Mouse (Mus musculus): ENCODE measurements around the gene Evi5l. TPM values are rescaled to one million over a fixed set of nuclear protein-coding genes. Genes with fewer than 3 reads are reported as not detected.

Evi5l gene
- polyA plus RNA-seq, 1 experiment from 2014 or later = 11.8 TPM

DNA sequence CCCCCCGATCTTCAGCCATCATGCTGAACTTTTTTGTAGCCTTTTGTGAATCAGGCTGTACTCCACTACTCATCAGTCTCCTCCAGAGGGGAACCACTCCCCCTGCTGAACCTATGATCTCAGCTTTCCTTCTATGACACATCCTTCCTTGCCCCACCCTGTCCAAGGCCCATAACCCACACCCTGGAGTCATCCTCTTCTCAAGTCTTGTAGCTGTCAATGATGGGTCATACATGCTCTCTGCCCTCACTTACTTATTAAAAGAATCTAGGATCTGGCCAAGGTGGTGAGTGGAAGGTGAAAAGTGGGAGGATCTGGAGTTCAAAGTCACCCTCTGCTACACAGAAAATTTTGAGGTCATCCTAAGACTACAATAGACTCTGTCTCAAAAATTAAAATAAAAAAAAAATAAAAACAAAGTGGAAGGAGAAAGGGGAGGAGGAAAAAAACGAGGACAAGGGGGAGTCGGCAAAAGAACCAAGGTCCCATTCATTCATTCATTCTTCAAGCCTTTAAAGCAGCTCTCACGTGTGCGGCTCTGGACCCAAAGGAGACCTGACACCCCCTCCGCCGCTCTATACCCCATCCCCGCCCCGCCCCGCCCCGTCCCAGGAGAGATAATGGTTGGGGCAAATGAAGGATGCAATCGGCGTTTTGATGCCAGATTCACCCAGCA, 1.1 kb upstream of the Evi5l start:
- no peaks in the 10 kb centered on the region for H3K36me3 ChIP-seq (ENCODE audit: control insufficient read depth, insufficient read depth, low read length)
- peak overlapping the region; percentile 70 for H3K9ac ChIP-seq (ENCODE audit: low read length)
- peaks cover 2 to 9% of the 10 kb centered on the region in 2 experiments; a peak in 3 of 4 replicates for H3K4me1 ChIP-seq (ENCODE audit: control insufficient read depth in 2 of 2, insufficient read depth in 2 of 2, low read length in 2 of 2)
- H3K4me2 ChIP-seq (ENCODE audit: low read length) = peak overlapping the region; percentile 75
- no peaks in the 10 kb centered on the region for H3K27me3 ChIP-seq (ENCODE audit: control insufficient read depth, insufficient read depth, low read length)
- 8% methylated on average over 13 of the region's 13 CpGs for WGBS
- H3K27ac ChIP-seq (replicated peaks in 1 of 2; ENCODE audit: control insufficient read depth in 1 of 2, insufficient read depth in 1 of 2, low read depth in 2 of 2, low read length in 2 of 2) = no peak overlapping the region
- peak overlapping the region; percentile 55 to 66 for H3K4me3 ChIP-seq (ENCODE audit: control insufficient read depth in 1 of 2, insufficient read depth in 1 of 2, low read depth in 1 of 2, low read length in 2 of 2)
- no peaks in the 10 kb centered on the region for H3K9me3 ChIP-seq (ENCODE audit: control insufficient read depth, low read length)
- ATAC-seq (ENCODE audit: insufficient number of reproducible peaks, insufficient read depth, low FRiP score, low read depth) = no peak

- H3K4me1 ChIP-seq (ENCODE audit: control insufficient read depth in 2 of 2, insufficient read depth in 2 of 2, low read length in 2 of 2) = peaks cover 2 to 9% of the 10 kb centered on the region in 2 experiments; a peak in 3 of 4 replicates
- peak overlapping the region; percentile 88 for H3K4me2 ChIP-seq (ENCODE audit: low read length)
- no peaks in the 10 kb centered on the region for H3K27me3 ChIP-seq (ENCODE audit: control insufficient read depth, insufficient read depth, low read length)
- no peaks in the 10 kb centered on the region for H3K9me3 ChIP-seq (ENCODE audit: control insufficient read depth, low read length)
- WGBS = 13% methylated on average over 10 of the region's 10 CpGs
- no peak for ATAC-seq (ENCODE audit: insufficient number of reproducible peaks, insufficient read depth, low FRiP score, low read depth)
- H3K9ac ChIP-seq (ENCODE audit: low read length) = peak overlapping the region; percentile 93
- no peak overlapping the region for H3K27ac ChIP-seq (replicated peaks in 1 of 2; ENCODE audit: control insufficient read depth in 1 of 2, insufficient read depth in 1 of 2, low read depth in 2 of 2, low read length in 2 of 2)
- no peaks in the 10 kb centered on the region for H3K36me3 ChIP-seq (ENCODE audit: control insufficient read depth, insufficient read depth, low read length)
- H3K4me3 ChIP-seq (ENCODE audit: control insufficient read depth in 1 of 2, insufficient read depth in 1 of 2, low read depth in 1 of 2, low read length in 2 of 2) = peak overlapping the region; percentile 80 to 91
Observed at GRCm38 (mm10) chr8:4166881-4167525, 636 bp downstream of the Evi5l start.

GRCm38 (mm10) chr8:4167918-4168317, 1.6 kb downstream of the Evi5l start:
- H3K4me3 ChIP-seq (ENCODE audit: control insufficient read depth in 1 of 2, insufficient read depth in 1 of 2, low read depth in 1 of 2, low read length in 2 of 2) = no peak overlapping the region
- no peak overlapping the region for H3K27ac ChIP-seq (replicated peaks in 1 of 2; ENCODE audit: control insufficient read depth in 1 of 2, insufficient read depth in 1 of 2, low read depth in 2 of 2, low read length in 2 of 2)
- no peaks in the 10 kb centered on the region for H3K36me3 ChIP-seq (ENCODE audit: control insufficient read depth, insufficient read depth, low read length)
- no peak for ATAC-seq (ENCODE audit: insufficient number of reproducible peaks, insufficient read depth, low FRiP score, low read depth)
- H3K9me3 ChIP-seq (ENCODE audit: control insufficient read depth, low read length) = no peaks in the 10 kb centered on the region
- H3K4me1 ChIP-seq (ENCODE audit: control insufficient read depth in 2 of 2, insufficient read depth in 2 of 2, low read length in 2 of 2) = peaks cover 2 to 9% of the 10 kb centered on the region in 2 experiments; a peak in 3 of 4 replicates
- WGBS = 80% methylated on average over 1 of the region's 1 CpGs
- H3K27me3 ChIP-seq (ENCODE audit: control insufficient read depth, insufficient read depth, low read length) = no peaks in the 10 kb centered on the region
- H3K9ac ChIP-seq (ENCODE audit: low read length) = no peak overlapping the region
- no peak overlapping the region for H3K4me2 ChIP-seq (ENCODE audit: low read length)

- H3K4me1 ChIP-seq (ENCODE audit: control insufficient read depth in 2 of 2, insufficient read depth in 2 of 2, low read length in 2 of 2) = no peaks in the 10 kb centered on the region
- no peak overlapping the region for H3K9ac ChIP-seq (ENCODE audit: low read length)
- no peak overlapping the region for H3K4me3 ChIP-seq (ENCODE audit: control insufficient read depth in 1 of 2, insufficient read depth in 1 of 2, low read depth in 1 of 2, low read length in 2 of 2)
- H3K9me3 ChIP-seq (ENCODE audit: control insufficient read depth, low read length) = no peaks in the 10 kb centered on the region
- no peak overlapping the region for H3K4me2 ChIP-seq (ENCODE audit: low read length)
- no peaks in the 10 kb centered on the region for H3K36me3 ChIP-seq (ENCODE audit: control insufficient read depth, insufficient read depth, low read length)
- H3K27me3 ChIP-seq (ENCODE audit: control insufficient read depth, insufficient read depth, low read length) = no peaks in the 10 kb centered on the region
- WGBS = 70% methylated on average over 3 of the region's 3 CpGs
- ATAC-seq (ENCODE audit: insufficient number of reproducible peaks, insufficient read depth, low FRiP score, low read depth) = no peak
- H3K27ac ChIP-seq (replicated peaks in 1 of 2; ENCODE audit: control insufficient read depth in 1 of 2, insufficient read depth in 1 of 2, low read depth in 2 of 2, low read length in 2 of 2) = no peak overlapping the region
Observed at GRCm38 (mm10) chr8:4172486-4172885, 6.1 kb downstream of the Evi5l start.

DNA sequence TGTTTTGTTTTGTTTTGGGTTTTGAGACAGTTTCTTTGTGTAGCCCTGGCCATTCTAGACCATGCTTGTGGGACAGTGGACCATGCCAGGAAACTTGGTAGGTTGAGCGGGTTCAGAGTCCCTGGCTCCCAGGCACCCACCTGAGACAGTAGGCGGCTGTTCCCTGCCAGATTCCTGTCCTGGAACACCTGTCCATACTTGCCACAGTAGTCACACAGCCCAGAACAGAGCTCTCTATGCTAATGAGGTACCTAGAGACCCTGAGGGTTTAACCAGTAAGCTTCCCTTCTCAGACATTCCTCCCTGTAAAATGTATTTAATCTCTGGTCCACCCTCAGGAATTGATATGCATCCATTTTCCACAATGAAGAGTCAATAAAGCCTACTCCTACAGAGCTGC, 7.7 kb downstream of the Evi5l start:
- Histone ChIP-seq H3K27ac (replicated peaks in 1 of 2; ENCODE audit: control insufficient read depth in 1 of 2, insufficient read depth in 1 of 2, low read depth in 2 of 2, low read length in 2 of 2) (no peak overlapping the region), H3K27me3 (ENCODE audit: control insufficient read depth, insufficient read depth, low read length) (no peaks in the 10 kb centered on the region), H3K36me3 (ENCODE audit: control insufficient read depth, insufficient read depth, low read length) (no peaks in the 10 kb centered on the region), H3K4me1 (ENCODE audit: control insufficient read depth in 2 of 2, insufficient read depth in 2 of 2, low read length in 2 of 2) (no peaks in the 10 kb centered on the region), H3K4me3 (ENCODE audit: control insufficient read depth in 1 of 2, insufficient read depth in 1 of 2, low read depth in 1 of 2, low read length in 2 of 2) (no peak overlapping the region), H3K4me2 (ENCODE audit: low read length) (no peak overlapping the region), H3K9ac (ENCODE audit: low read length) (no peak overlapping the region), H3K9me3 (ENCODE audit: control insufficient read depth, low read length) (no peaks in the 10 kb centered on the region)
- ATAC-seq (ENCODE audit: insufficient number of reproducible peaks, insufficient read depth, low FRiP score, low read depth) = no peak
- WGBS = 77% methylated on average over 2 of the region's 2 CpGs

DNA sequence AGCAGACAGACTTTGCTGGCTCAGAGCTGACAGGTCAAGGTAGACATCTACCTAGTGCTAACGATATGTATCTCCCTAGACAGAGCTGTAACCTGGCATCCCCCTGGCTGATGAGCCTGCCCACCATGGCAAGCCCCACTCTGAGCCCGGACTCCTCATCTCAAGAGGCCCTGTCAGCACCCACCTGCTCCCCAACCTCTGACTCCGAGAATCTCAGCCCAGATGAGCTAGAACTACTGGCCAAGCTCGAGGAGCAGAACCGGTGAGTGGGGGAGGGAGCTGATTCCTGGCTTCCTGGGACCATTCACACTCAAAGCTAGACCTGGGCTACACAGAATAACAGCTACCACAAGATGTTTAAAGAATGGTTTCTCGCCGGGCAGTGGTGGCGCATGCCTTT, 17.0 kb downstream of the Evi5l start:
- ATAC-seq (ENCODE audit: insufficient number of reproducible peaks, insufficient read depth, low FRiP score, low read depth) = no peak
- WGBS = 75% methylated on average over 8 of the region's 8 CpGs
- no peak overlapping the region for H3K4me3 ChIP-seq (ENCODE audit: control insufficient read depth in 1 of 2, insufficient read depth in 1 of 2, low read depth in 1 of 2, low read length in 2 of 2)
- no peak overlapping the region for H3K9ac ChIP-seq (ENCODE audit: low read length)
- no peak overlapping the region for H3K27ac ChIP-seq (replicated peaks in 1 of 2; ENCODE audit: control insufficient read depth in 1 of 2, insufficient read depth in 1 of 2, low read depth in 2 of 2, low read length in 2 of 2)
- no peaks in the 10 kb centered on the region for H3K9me3 ChIP-seq (ENCODE audit: control insufficient read depth, low read length)
- H3K4me1 ChIP-seq (ENCODE audit: control insufficient read depth in 2 of 2, insufficient read depth in 2 of 2, low read length in 2 of 2) = no peaks in the 10 kb centered on the region
- no peak overlapping the region for H3K4me2 ChIP-seq (ENCODE audit: low read length)
- peaks cover 38% of the 10 kb centered on the region for H3K36me3 ChIP-seq (ENCODE audit: control insufficient read depth, insufficient read depth, low read length)
- H3K27me3 ChIP-seq (ENCODE audit: control insufficient read depth, insufficient read depth, low read length) = no peaks in the 10 kb centered on the region

DNA sequence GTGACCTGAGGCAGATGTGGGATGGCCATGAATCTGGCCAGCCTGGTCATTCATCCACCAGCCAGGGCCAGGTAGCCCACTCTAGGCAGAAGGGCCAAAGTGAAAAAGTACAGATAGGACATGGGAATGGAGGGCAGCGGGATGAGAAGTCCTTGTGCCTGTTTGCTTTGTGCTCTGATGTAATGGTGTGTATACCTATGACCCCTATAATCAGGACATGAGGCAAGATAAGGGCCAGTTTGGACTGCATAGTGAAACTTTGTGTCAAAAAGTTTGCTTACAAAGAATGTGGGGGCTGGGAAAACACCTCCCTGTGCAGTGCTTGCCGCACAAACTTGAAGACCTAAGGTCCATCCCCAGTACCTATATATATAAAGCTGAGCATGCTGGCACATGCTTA, 19.8 kb downstream of the Evi5l start:
- 89% methylated on average over 2 of the region's 2 CpGs for WGBS
- Histone ChIP-seq H3K36me3 (ENCODE audit: control insufficient read depth, insufficient read depth, low read length) (peaks cover 44% of the 10 kb centered on the region), H3K4me3 (ENCODE audit: control insufficient read depth in 1 of 2, insufficient read depth in 1 of 2, low read depth in 1 of 2, low read length in 2 of 2) (no peak overlapping the region), H3K9me3 (ENCODE audit: control insufficient read depth, low read length) (no peaks in the 10 kb centered on the region), H3K4me1 (ENCODE audit: control insufficient read depth in 2 of 2, insufficient read depth in 2 of 2, low read length in 2 of 2) (no peaks in the 10 kb centered on the region), H3K27me3 (ENCODE audit: control insufficient read depth, insufficient read depth, low read length) (no peaks in the 10 kb centered on the region), H3K9ac (ENCODE audit: low read length) (no peak overlapping the region), H3K4me2 (ENCODE audit: low read length) (no peak overlapping the region), H3K27ac (replicated peaks in 1 of 2; ENCODE audit: control insufficient read depth in 1 of 2, insufficient read depth in 1 of 2, low read depth in 2 of 2, low read length in 2 of 2) (no peak overlapping the region)
- no peak for ATAC-seq (ENCODE audit: insufficient number of reproducible peaks, insufficient read depth, low FRiP score, low read depth)
